Comparison of ENCODE assay signal across 18 mouse cellular contexts in genomic region chr4:149832446-149833101, GRCm38 (mm10).
"Had no signal": no experiment of that assay in that cellular context is flagged by ENCODE, and none has a peak within 500 bp of the region (broad histone marks: within the 10 kb centered on the region; RNA-seq: fewer than 3 reads in every experiment).

No protein-coding gene starts in this region.

- ATAC-seq: midbrain, embryonic 15.5 days had no signal

- H3K4me1 ChIP-seq: liver, embryonic 15.5 days; midbrain, embryonic 15.5 days; neural tube, embryonic 13.5 days had no signal

- H3K4me3 ChIP-seq: limb, embryonic 13.5 days; liver, embryonic 15.5 days; midbrain, embryonic 10.5 days; midbrain, embryonic 15.5 days; neural tube, embryonic 13.5 days had no signal

- H3K9ac ChIP-seq: limb, embryonic 13.5 days; liver, embryonic 15.5 days; midbrain, embryonic 15.5 days; neural tube, embryonic 13.5 days had no signal

- H3K9me3 ChIP-seq: liver, embryonic 15.5 days; midbrain, embryonic 10.5 days; midbrain, embryonic 15.5 days; neural tube, embryonic 13.5 days had no signal

- H3K36me3 ChIP-seq: limb, embryonic 13.5 days; liver, embryonic 15.5 days; midbrain, embryonic 10.5 days; midbrain, embryonic 15.5 days; neural tube, embryonic 13.5 days had no signal

- H3K27me3 ChIP-seq: limb, embryonic 13.5 days; midbrain, embryonic 15.5 days; neural tube, embryonic 13.5 days had no signal

- H3K4me2 ChIP-seq: limb, embryonic 13.5 days; liver, embryonic 11.5 days; liver, embryonic 15.5 days; midbrain, embryonic 15.5 days; neural tube, embryonic 13.5 days had no signal

- DNase-seq: kidney, adult 11 months; kidney, adult 9 months; kidney, postnatal 36 days; layer of hippocampus, adult 9-11 months; layer of hippocampus, postnatal 36 days; lung, postnatal 10 days; lung, postnatal 4 days; retina, postnatal 1 day; right cerebral cortex, postnatal 4 days; spleen, adult 18-20 months; thymus, postnatal 36 days had no signal

- H3K27ac ChIP-seq: kidney, postnatal 0 days; limb, embryonic 13.5 days; liver, embryonic 15.5 days; midbrain, embryonic 10.5 days; midbrain, embryonic 15.5 days; neural tube, embryonic 13.5 days had no signal
